7 mouse cellular contexts compared by ENCODE assay signal in the genomic region with DNA sequence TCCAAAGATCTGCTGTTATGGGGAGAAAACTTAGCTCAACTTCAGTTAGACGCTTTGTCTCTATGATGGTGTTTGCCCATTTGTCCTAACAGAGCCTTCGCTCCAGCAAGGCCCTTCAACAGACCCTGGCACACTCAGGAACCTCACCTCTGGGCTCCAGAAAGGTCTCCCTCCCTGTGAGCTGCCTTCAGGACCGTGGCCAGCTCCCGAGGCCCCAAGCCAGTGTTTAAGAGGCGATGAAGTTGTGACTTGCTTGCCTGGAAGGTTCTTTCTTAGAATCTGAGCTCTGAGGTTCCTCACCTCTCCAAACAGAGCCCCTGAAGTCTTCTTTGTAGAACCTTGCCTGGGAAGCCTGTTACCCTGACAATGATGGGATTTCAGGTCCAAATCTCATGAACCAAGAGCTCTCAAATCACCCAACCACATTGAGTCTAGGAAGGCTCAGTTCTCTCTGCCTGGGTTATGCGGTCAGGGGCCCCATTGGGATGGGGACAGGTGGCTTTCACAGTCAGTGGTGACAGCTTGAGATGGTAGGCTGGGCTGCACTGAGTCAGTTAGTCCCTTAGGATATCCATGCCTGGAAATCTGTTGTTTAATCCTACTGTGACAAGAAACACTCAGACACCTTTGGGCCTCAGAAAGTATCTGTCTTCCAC. TPM values are rescaled to one million over a fixed set of nuclear protein-coding genes. Genes with fewer than 3 reads are reported as not detected.
DNase-seq lines count a peak whose midpoint lies in the region; ATAC-seq and TF ChIP-seq lines count a peak whose summit lies in the region.

No protein-coding gene starts in this region.

- no peak overlapping the region for H3K4me3 ChIP-seq in lung, postnatal 0 days (ENCODE audit: low read depth, low read length)
- peak overlapping the region; percentile 78 for H3K4me3 ChIP-seq in forebrain, embryonic 16.5 days (replicated peaks; ENCODE audit: low read length)
- peak overlapping the region; percentile 77 for H3K4me3 ChIP-seq in midbrain, postnatal 0 days (ENCODE audit: low read depth, low read length)
- H3K4me3 ChIP-seq in kidney, adult 2 months (ENCODE audit: insufficient read depth, low read depth, low read length): no peak overlapping the region

- WGBS in lung, postnatal 0 days: 27% methylated on average over 6 of the region's 6 CpGs
- 52% methylated on average over 6 of the region's 6 CpGs for WGBS in forebrain, embryonic 16.5 days
- WGBS in midbrain, postnatal 0 days: 58% methylated on average over 6 of the region's 6 CpGs
- 38% methylated on average over 6 of the region's 6 CpGs for WGBS in kidney, adult 2 months

- no peak for TF ChIP-seq EP300 in lung, postnatal 0 days (IDR thresholded peaks at IDR 0.05)

- no peak overlapping the region for H3K4me2 ChIP-seq in lung, postnatal 0 days (replicated peaks; ENCODE audit: low read depth, low read length)
- peak overlapping the region; percentile 70 for H3K4me2 ChIP-seq in forebrain, embryonic 16.5 days (ENCODE audit: low read length)
- H3K4me2 ChIP-seq in midbrain, postnatal 0 days (ENCODE audit: low read depth, low read length, poor library complexity, severe bottlenecking): peak overlapping the region; percentile 83

- no peak overlapping the region for H3K27ac ChIP-seq in lung, postnatal 0 days (ENCODE audit: low read length)
- no peak overlapping the region for H3K27ac ChIP-seq in forebrain, embryonic 16.5 days (ENCODE audit: low read length)
- no peak overlapping the region for H3K27ac ChIP-seq in midbrain, postnatal 0 days (ENCODE audit: low read depth, low read length)
- H3K27ac ChIP-seq in kidney, adult 2 months (ENCODE audit: insufficient read depth, low read depth, low read length): no peak overlapping the region

- TF ChIP-seq POLR2A in kidney, adult 2 months (IDR thresholded peaks at IDR 0.05; ENCODE audit: low read depth, low read length): no peak

- H3K4me1 ChIP-seq in lung, postnatal 0 days (ENCODE audit: insufficient read depth, low read depth, low read length): no peaks in the 10 kb centered on the region
- H3K4me1 ChIP-seq in forebrain, embryonic 16.5 days (replicated peaks; ENCODE audit: control insufficient read depth, insufficient read depth, low read length): peaks cover 41% of the 10 kb centered on the region
- peaks cover 16% of the 10 kb centered on the region for H3K4me1 ChIP-seq in midbrain, postnatal 0 days (ENCODE audit: insufficient read depth, low read length)
- no peaks in the 10 kb centered on the region for H3K4me1 ChIP-seq in kidney, adult 2 months (ENCODE audit: control insufficient read depth, insufficient read depth, low read length)

- peaks cover 17% of the 10 kb centered on the region for H3K27me3 ChIP-seq in lung, postnatal 0 days (replicated peaks; ENCODE audit: insufficient read depth, low read length)
- no peaks in the 10 kb centered on the region for H3K27me3 ChIP-seq in forebrain, embryonic 16.5 days (replicated peaks; ENCODE audit: control insufficient read depth, insufficient read depth, low read length)
- H3K27me3 ChIP-seq in midbrain, postnatal 0 days (ENCODE audit: insufficient read depth, low read length): no peaks in the 10 kb centered on the region
- H3K27me3 ChIP-seq in kidney, adult 2 months (replicated peaks; ENCODE audit: control insufficient read depth, insufficient read depth, low read length): no peaks in the 10 kb centered on the region

- no peak for ATAC-seq in lung, postnatal 0 days
- ATAC-seq in forebrain, embryonic 16.5 days: no peak
- no peak for ATAC-seq in midbrain, postnatal 0 days (ENCODE audit: low FRiP score)

- H3K9ac ChIP-seq in lung, postnatal 0 days (replicated peaks; ENCODE audit: low read depth): no peak overlapping the region
- H3K9ac ChIP-seq in forebrain, embryonic 16.5 days (replicated peaks; ENCODE audit: low read depth, low read length): 0 out of 2 replicates have a peak overlapping the region, but pooled peaks have one; percentile 18
- 0 out of 2 replicates have a peak overlapping the region, but pooled peaks have one; percentile 19 for H3K9ac ChIP-seq in midbrain, postnatal 0 days (replicated peaks; ENCODE audit: low read length, poor library complexity, severe bottlenecking)

- no peaks in the 10 kb centered on the region for H3K9me3 ChIP-seq in lung, postnatal 0 days (ENCODE audit: low read length)
- no peaks in the 10 kb centered on the region for H3K9me3 ChIP-seq in forebrain, embryonic 16.5 days (ENCODE audit: control insufficient read depth, low read length)
- no peaks in the 10 kb centered on the region for H3K9me3 ChIP-seq in midbrain, postnatal 0 days (ENCODE audit: low read length)

- DNase-seq in lung, postnatal 0 days (ENCODE audit: low spot score): peak; percentile 25
- no peak for DNase-seq in lung, adult 18-20 months
- peak; percentile 40 for DNase-seq in brain, adult 2 months (ENCODE audit: low read depth, low spot score)
- no peak for DNase-seq in midbrain, postnatal 0 days (ENCODE audit: low spot score)
- no peak for DNase-seq in left cerebral cortex, adult 11 months (ENCODE audit: low spot score)
- no peak for DNase-seq in kidney, adult 2 months

- no peaks in the 10 kb centered on the region for H3K36me3 ChIP-seq in lung, postnatal 0 days (ENCODE audit: insufficient read depth, low read length)
- H3K36me3 ChIP-seq in forebrain, embryonic 16.5 days (ENCODE audit: control insufficient read depth, insufficient read depth): no peaks in the 10 kb centered on the region
- H3K36me3 ChIP-seq in midbrain, postnatal 0 days (ENCODE audit: insufficient read depth, low read length): 0 out of 2 replicates have a peak, but pooled peaks cover 2% of the 10 kb centered on the region
- H3K36me3 ChIP-seq in kidney, adult 2 months (ENCODE audit: control insufficient read depth, insufficient read depth, low read length): no peaks in the 10 kb centered on the region

- TF ChIP-seq CTCF in lung, postnatal 0 days (IDR thresholded peaks at IDR 0.05): no peak
- TF ChIP-seq CTCF in midbrain, postnatal 0 days (IDR thresholded peaks at IDR 0.05): no peak
- TF ChIP-seq CTCF in kidney, adult 2 months (conservative IDR thresholded peaks at IDR 0.05; ENCODE audit: insufficient read depth, insufficient read length, low read depth, low read length): no peak

RNA-seq across cellular contexts. Expression of gene Olfm1, which starts 2.3 kb away (rescaled TPM):
- polyA plus RNA-seq in lung, postnatal 0 days (2015; fragmentation: Nextera tagmentation; extraction: Ambion mirVana): 9.8 and 10.7 TPM in 2 replicates
- polyA plus RNA-seq in forebrain, embryonic 16.5 days (2015; fragmentation: Nextera tagmentation; extraction: Ambion mirVana): 226 and 227 TPM in 2 replicates
- total RNA-seq in midbrain, postnatal 0 days (2014; rRNA removed): 486 and 500 TPM in 2 replicates
- 426 and 440 TPM in 2 replicates for polyA plus RNA-seq in midbrain, postnatal 0 days (2015; fragmentation: Nextera tagmentation; extraction: Ambion mirVana)
- 32.5 and 33.5 TPM in 2 replicates for polyA plus RNA-seq in kidney, adult 2 months (2012; rRNA removed)

Comparison
In these comparisons a context has a peak if more than half of its experiments do, and no peak if none do; other contexts are left out.
1. DNase-seq: peak in lung, postnatal 0 days (single experiment) and brain, adult 2 months (single experiment); none in lung, adult 18-20 months (0 of 2), midbrain, postnatal 0 days (single experiment), left cerebral cortex, adult 11 months (single experiment) and kidney, adult 2 months (single experiment).
2. H3K4me3 ChIP-seq: peak in forebrain, embryonic 16.5 days (single experiment) and midbrain, postnatal 0 days (single experiment); none in lung, postnatal 0 days (single experiment) and kidney, adult 2 months (single experiment).